Mouse (Mus musculus): ENCODE measurements around the gene Dynlt1b. TPM values are rescaled to one million over a fixed set of nuclear protein-coding genes. Genes with fewer than 3 reads are reported as not detected.
"Not testable (repeated sequence)": the region's sequence is repeated elsewhere in the genome, so short reads cannot be mapped to it uniquely, and the experiment has no call there.

Dynlt1b gene
- total RNA-seq (2021) = 100 to 1,000 TPM; 322 to 378 TPM

GRCm38 (mm10) chr17:6429945-6430344 is at the start of gene Dynlt1b:
Gene Dynlt1b, plus strand, starts transcription at chr17:6430112.
- DNase-seq = peak; percentile 100
- intact Hi-C loops (cut with DNase I) = not testable (repeated sequence)

DNA sequence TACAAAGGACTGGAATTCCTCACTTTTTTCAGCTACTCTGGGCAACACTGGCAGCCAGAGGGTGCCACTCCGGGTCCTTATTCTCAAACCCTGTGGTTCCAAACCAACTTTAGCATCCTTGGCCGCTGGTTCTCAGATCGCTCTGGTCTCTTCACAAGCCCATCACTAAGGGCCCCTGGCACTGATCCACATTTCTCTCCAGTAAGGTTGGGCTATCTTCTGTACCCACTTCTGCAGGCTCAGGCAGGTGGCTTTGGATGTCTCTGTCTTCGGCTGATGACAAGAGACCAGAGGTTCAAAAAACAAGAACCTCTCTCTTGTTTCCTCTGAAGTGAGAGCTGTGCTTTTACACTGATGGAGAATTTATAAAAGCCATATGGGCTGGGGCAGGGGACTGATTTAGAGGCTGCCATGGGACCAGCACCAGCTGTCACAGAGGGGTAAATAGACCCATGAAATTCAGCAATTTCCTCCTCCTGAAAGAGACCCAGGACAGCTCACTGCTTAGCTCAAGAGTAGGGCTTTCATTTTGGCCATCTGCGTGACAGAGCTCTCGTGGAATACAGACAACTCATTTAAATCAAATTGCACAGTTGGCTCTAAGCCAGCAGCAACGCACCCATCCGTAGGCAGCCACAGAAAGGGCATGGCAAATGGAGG is 49.6 kb upstream of the Dynlt1b start:
- DNase-seq; intact Hi-C loops (cut with DNase I): not testable (repeated sequence)

GRCm38 (mm10) chr17:6381071-6381682 is 48.7 kb upstream of the Dynlt1b start:
- DNase-seq; intact Hi-C loops (cut with DNase I): not testable (repeated sequence)

- DNase-seq; intact Hi-C loops (cut with DNase I): not testable (repeated sequence)
These were observed 43.0 kb upstream of the Dynlt1b start for GRCm38 (mm10) chr17:6386927-6387326.

DNA sequence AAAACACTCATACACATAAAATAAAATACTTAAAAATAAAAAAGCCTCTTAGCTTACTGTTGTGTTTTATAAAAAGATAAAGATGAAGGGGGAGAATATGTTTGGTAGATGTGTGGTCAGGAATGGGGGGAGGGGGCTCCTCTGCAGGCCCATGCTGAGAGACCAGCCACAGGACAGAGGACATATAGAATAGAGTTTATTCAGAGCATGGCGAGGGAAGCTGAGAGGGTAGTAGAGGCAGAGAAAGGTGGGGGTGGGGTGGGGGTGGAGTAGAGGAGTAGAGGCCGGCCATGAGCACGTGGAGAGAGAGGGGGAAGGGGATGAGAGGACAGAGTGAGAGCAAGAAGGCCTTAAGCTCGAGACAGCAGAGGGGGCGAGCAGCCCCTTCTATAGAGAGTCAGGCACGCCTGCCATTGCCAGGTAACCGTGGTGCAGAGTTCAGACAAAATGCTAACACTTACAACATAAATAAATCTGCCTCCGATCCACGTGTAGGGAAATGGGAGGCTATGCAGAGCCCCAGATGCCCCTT is 42.5 kb upstream of the Dynlt1b start:
- intact Hi-C loops (cut with DNase I); DNase-seq: not testable (repeated sequence)

- DNase-seq; intact Hi-C loops (cut with DNase I): not testable (repeated sequence)
These were observed 40.4 kb upstream of the Dynlt1b start for GRCm38 (mm10) chr17:6389463-6389862.

GRCm38 (mm10) chr17:6390731-6391130 is 39.2 kb upstream of the Dynlt1b start:
- DNase-seq; intact Hi-C loops (cut with DNase I): not testable (repeated sequence)

GRCm38 (mm10) chr17:6391736-6392135 is 38.2 kb upstream of the Dynlt1b start:
- DNase-seq; intact Hi-C loops (cut with DNase I): not testable (repeated sequence)

DNA sequence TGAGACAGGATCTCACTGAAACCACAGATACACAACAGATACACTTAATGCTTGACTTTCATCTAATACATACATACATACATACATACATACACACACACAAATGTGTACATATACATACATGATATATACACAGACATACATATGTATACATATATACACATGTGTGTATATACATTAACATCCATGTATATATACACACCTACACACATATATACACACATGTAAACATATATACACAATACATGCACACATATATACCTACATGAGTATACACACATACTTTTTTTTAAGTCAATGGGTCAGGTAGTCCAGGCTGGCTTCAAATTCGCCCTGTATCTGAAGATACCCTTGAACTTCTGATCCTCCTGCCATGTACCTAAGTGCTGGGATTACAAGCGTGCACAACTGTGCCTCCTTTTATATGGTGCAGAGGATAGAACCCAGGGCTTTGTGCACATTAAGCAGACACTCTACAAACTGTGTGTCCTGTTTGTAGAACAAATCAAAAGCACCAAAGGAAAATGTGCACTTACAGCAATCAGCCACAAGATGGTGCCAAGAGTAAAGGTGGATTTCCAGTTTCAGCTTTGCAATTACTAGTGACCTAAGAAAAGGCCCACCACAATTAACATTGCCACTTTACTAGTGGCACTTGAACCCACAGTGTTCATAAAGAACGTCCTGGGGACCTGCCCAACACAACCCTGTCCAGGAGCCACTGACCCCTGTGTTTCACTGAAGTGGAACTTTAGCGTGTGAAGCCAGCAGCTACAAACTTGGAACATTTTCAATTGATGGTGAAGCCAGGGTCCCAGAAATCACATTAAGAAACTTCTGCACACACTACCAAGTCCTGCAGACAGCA is 37.2 kb upstream of the Dynlt1b start:
- DNase-seq; intact Hi-C loops (cut with DNase I): not testable (repeated sequence)

DNA sequence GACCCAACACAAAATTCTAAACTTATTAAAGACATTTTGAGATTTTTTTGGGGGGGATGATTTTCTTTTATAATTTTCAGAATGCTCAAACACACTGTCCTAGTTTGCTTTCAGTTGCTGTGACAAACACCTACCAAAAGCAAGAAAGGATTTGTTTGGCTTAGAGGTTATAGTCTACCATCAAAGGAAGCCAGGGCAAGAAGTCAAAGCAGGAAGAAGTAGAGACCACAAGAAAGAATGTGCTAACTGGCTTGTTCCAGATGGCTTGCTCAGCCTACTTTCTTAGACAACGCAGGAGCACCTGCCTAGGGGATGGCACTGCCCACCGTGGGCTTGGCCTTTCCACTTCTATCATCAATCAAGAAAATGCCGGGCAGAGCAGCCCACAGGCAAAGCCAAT is 31.8 kb upstream of the Dynlt1b start:
- DNase-seq; intact Hi-C loops (cut with DNase I): not testable (repeated sequence)

- intact Hi-C loops (cut with DNase I); DNase-seq: not testable (repeated sequence)
These were observed 31.1 kb upstream of the Dynlt1b start for GRCm38 (mm10) chr17:6398816-6399215.

DNA sequence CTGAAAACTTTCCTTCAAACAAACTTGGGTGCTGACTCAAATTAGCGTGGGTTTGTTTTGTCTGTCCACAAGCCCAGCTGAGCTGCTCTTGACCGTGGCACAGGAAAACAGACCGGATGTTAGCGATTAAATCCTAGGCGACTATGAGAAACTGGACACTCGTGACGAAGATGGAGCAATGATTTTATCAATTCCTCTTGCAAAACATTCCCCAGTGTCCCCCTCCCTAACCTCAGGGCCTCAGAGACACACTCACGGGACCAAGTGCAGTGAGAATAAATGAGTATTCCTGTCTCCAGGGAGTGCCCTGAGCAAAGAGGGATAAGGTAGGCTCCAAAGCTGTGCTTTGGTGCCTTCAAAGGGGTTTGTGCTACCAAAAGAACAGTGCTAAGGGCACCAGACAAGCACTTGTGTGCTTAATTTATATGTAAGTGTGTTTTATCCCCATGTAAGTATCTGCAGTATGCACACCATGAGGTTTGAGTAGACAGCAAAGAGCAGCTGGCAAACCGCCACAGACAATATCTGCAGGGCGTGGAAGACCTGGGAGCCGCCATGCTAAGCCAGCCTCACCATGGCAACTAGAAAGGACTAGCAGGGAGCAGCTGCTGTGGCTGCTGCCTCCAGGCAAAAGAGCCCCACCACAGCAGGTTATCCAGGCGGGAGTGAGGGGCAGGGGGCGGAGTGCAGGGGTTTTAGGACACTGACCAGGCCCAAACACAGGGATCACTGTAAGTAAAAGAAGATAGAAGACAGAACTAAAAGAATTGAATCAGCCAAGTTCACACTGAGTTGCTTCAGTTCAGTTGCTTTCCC is 30.4 kb upstream of the Dynlt1b start:
- peak; percentile 77 for DNase-seq
- intact Hi-C loops (cut with DNase I) = not testable (repeated sequence)

DNA sequence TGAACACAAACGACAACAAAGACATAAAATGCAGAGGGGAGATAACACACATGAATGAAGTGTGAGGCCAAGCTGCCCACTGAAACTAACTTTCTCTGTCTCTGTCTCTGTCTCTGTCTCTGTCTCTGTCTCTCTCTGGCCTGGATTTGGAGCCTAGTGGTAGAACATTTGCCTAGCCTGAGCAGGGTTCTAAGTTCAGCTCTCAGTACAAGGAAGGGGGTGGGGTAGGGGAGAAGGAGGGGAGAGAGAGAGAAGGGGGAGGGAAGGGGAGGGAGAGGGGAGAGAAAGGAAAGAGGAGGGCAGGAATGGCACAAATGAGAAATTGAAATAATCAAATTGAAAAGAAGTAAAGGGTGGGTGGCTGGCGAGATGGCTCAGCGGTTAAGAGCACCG is 29.8 kb upstream of the Dynlt1b start:
- DNase-seq; intact Hi-C loops (cut with DNase I): not testable (repeated sequence)

GRCm38 (mm10) chr17:6404493-6404892 is 25.4 kb upstream of the Dynlt1b start:
- DNase-seq; intact Hi-C loops (cut with DNase I): not testable (repeated sequence)

GRCm38 (mm10) chr17:6406972-6407371 is 22.9 kb upstream of the Dynlt1b start:
- DNase-seq; intact Hi-C loops (cut with DNase I): not testable (repeated sequence)

- intact Hi-C loops (cut with DNase I); DNase-seq: not testable (repeated sequence)
These were observed 19.1 kb upstream of the Dynlt1b start for GRCm38 (mm10) chr17:6410713-6411213.

GRCm38 (mm10) chr17:6417118-6417517 is 12.8 kb upstream of the Dynlt1b start:
- intact Hi-C loops (cut with DNase I); DNase-seq: not testable (repeated sequence)

DNA sequence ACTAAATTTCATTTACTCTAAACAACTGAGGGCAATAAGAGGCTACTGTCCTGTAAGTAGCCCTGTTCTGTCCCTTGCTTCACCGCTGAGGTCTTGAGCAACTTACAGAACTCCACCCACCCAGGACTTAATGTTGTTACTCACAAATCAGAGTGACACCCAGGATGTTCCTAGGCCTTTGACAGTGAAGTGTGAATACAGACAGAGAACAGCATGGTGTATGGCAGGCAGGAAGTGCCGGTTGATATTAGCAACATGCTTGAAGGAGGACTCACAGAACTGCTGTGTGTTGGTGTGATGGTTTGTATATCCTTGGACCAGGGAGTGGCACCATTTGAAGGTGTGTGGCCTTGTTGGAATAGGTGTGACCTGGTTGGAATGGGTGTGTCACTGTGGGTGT is 9.4 kb upstream of the Dynlt1b start:
- intact Hi-C loops (cut with DNase I); DNase-seq: not testable (repeated sequence)

- DNase-seq; intact Hi-C loops (cut with DNase I): not testable (repeated sequence)
These were observed 8.2 kb upstream of the Dynlt1b start for GRCm38 (mm10) chr17:6421547-6422326.
